Mouse (Mus musculus) frontal cortex, postnatal 36 days (tissue): ENCODE measurements at regions not wholly inside any gene's neighbourhood (a gene's known extent, or its start where the extent isn't known, plus 50 kb on each side); places are given as distances from the start of the nearest gene placed in this dataset.

Experiments used
- DNase-seq, 2 experiments: peaks; one replicate each; pipeline ENCODE4 v3.0.0; 2022; ENCODE audit warnings: low spot score in 2 of 2

GRCm38 (mm10) chr13:10527251-10527650 lies 166.6 kb upstream of the Chrm3 start:
- DNase-seq = no peak

DNA sequence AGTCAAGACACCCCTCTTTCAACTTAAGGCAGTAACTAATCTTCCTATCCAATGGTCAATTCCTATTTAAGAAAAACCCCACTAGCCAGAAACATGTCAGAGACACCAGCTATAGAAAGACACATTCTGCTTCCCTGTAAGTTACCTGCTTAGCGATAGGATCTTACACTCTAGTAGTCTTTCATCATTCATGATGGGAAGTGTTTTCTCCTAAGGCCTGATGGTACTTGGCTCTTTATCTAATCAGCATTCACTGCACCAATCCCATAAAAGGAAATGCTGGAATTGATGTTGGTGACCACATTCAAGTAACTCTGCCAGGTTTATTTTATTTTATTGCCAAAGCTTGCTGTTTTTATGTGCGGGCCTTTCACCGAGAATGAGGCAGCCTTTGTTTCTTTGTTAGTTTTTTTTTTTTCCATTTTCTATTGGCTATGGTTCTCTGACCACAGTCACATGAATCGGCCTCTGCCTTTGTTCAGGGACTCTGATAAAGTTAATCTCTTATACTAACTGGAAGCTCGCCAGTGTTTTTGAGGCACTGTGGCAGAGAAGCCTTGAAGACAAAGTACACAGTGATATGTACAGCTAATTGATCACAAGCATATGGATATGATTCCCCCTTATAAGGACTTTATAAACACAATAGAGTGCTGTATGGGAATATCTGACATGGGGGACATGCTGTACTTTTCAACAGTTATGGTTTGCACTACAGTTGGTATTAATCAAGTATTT lies 166.0 kb upstream of the Chrm3 start:
- no peak for DNase-seq

DNA sequence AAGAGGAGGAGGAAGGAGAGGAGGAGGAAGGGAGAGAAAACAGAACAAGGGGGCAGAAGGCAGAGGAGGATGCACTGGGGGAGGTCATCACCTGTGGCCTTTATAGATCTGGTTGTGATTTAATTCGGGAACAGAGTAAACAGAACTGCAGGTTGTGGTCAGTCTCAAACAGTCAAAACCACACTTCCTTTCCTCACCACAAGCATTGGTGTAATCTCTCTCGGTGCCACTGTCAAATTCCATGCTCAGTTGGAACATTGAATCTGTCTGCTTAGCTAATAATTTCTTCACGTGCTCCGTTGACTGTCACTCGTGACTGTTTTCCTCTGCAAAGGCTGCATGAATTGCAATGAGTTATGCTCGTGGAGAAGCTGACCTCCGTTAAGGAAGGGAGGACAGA lies 143.6 kb upstream of the Chrm3 start:
- DNase-seq = no peak

DNA sequence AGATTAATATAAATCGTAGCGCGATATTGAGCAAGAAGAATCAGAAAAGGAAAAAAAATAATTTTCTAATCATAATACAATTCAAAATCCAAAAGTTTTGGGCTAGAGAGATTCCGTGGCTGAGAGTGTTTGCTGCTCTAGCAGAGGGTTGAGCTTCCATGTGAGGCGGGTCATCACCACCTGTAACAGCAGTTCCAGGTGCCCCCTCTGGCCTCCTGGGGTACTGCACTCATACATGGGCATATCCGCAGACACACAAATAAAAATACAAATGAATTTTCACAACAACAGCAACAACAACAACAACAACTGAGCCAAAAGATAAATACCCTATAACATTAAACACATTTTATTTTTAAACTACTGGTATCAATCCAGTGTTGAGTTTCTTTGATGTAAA lies 94.7 kb upstream of the Chrm3 start:
- no peak for DNase-seq

- no peak for DNase-seq
These were observed 94.0 kb upstream of the Chrm3 start for GRCm38 (mm10) chr13:10454667-10455066.

- DNase-seq = peak in 1 of 2 experiments; percentile 8
These were observed 90.4 kb upstream of the Chrm3 start for GRCm38 (mm10) chr13:10451057-10451456.

GRCm38 (mm10) chr13:10449502-10449901 lies 88.9 kb upstream of the Chrm3 start:
- no peak for DNase-seq

DNA sequence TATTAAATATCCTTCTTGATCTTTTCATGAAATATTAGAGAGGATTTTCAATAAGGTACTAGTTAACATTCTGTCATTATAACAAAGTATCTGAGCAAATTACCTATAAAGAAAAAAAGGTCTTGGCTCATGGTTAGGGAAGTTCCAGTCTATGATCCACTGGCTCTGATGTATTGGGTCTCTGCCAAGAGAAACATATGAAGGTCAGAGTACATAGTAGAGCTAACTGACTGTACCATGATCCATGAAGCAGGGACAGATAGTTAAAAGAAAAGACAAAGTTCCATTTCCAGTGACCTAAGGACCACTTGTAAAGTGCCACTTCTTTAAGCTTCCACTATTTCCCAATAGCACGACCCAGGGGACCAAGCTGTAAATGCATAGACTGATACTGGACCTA lies 87.2 kb upstream of the Chrm3 start:
- DNase-seq = no peak

- no peak for DNase-seq
These were observed 85.0 kb upstream of the Chrm3 start for GRCm38 (mm10) chr13:10445679-10446078.
